Mouse (Mus musculus) stomach, postnatal 0 days (tissue): ENCODE data around the gene Sdhd.

Source experiments
- CTCF ChIP-seq: IDR thresholded peaks from 2 replicates; pipeline ENCODE4 v1.5.1; 2016; ENCODE audit warnings: antibody characterized with exemption, low read depth, mild to moderate bottlenecking, moderate library complexity
- EP300 ChIP-seq: optimal IDR thresholded peaks from 2 replicates; pipeline ENCODE3; 2016; ENCODE audit warnings: antibody characterized with exemption

- TF ChIP-seq EP300 (no peak), CTCF (no peak)
These were observed 16.7 kb downstream of the Sdhd start for GRCm38 (mm10) chr9:50586955-50587354.
